Mouse (Mus musculus): ENCODE measurements around the gene Ccdc96.

DNA sequence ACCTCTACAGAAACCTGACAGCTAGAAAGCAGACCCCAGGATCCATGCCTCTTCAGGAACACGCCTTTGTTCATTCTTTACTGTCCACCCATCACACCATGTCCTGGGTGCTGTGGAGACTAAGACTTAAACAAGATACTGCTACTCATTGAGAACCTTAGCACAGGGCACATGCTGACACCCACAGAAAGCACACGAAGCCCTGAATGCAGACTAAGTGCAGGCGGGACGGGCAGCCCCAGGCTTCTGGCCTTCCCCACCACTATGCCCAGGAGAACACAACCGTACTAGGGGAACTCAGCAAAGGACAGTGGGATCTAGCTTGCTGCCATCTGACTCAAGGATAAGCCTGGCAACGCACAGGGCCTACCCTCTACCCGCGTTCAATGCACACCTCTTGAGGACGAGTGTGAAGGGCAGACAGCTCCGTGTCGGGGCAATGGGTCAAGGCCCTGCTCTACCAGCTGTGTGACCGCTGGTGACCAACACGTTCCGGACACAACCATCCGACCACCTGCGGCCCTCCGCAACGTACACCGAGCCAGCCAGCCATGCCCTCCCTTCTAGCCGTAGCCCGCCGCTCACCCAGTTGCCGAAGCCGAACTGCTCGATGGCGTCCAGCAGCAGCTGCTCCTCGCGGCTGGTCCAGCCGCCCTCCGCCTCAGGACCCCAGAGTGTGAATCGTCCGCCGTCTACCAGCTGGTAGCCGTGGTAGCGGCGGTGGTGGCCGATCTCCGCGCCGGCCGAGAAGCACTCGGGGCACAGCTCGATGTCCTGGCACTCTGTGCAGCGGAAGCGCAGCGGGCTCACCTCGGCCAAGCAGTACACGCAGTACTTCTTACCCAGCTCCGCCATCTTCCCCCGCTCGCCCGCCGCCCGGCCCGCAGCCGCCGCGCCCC, 936 bp upstream of the Ccdc96 start:
- TF ChIP-seq CTCF (IDR thresholded peaks at IDR 0.05; ENCODE audit: borderline replicate concordance, insufficient read depth, low read length) (no peak), POLR2A (IDR thresholded peaks at IDR 0.05; ENCODE audit: low read depth, low read length) (no peak)

Data from embryonic fibroblast, embryonic 13.5 days (primary cell).